Mouse (Mus musculus): ENCODE data around the gene Tm4sf5. TPM values are rescaled to one million over a fixed set of nuclear protein-coding genes. Genes with fewer than 3 reads are reported as not detected.
"Not testable (repeated sequence)": the region's sequence is repeated elsewhere in the genome, so short reads cannot be mapped to it uniquely, and the experiment has no call there.

Gene Tm4sf5
- total and polyA plus RNA-seq, 3 experiments, result 5.5 to 24.5 (median 11.7) TPM

DNA sequence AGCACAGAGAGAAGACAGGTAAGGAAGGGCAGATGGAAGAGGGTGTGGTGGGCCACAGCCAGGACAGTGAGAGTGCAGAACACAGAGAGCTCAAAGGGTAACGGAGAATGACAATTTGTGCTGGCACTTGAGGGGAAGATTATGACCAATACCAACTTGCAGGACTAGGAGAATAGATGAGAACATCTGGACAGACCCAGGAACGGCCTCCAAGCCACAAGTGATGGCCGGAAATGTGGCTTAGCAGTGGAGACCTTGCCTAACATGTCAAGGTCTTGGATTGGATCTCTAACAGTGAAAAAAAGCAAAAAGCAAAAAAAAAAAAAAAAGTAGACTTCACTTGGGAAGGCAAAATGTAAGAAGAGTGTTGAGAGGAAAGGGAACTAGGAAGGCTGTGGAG is 35.3 kb upstream of the Tm4sf5 start:
- Histone ChIP-seq H3K4me1 (ENCODE audit: control insufficient read depth in 1 of 2, insufficient read depth in 2 of 2) (peaks cover 0 to 14% of the 10 kb centered on the region in 2 experiments; a peak in 2 of 4 replicates), H3K27me3 (replicated peaks) (no peaks in the 10 kb centered on the region), H3K9me3 (replicated peaks; ENCODE audit: low read length) (no peaks in the 10 kb centered on the region), H3K4me2 (ENCODE audit: insufficient read depth, low read depth, poor library complexity, severe bottlenecking) (no peak overlapping the region), H3K36me3 (replicated peaks in 1 of 2; ENCODE audit: control insufficient read depth in 1 of 2, insufficient read depth in 1 of 2, low read length in 1 of 2) (no peaks in the 10 kb centered on the region), H3K27ac (ENCODE audit: insufficient read depth, low read depth) (no peak overlapping the region), H3K4me3 (replicated peaks in 1 of 3; ENCODE audit: low read depth in 2 of 3, low read length in 2 of 3, poor library complexity in 1 of 3) (no peak overlapping the region), H3K79me2 (replicated peaks; ENCODE audit: control insufficient read depth, extremely low read depth, insufficient read depth, poor library complexity, severe bottlenecking) (no peaks in the 10 kb centered on the region), H3K9ac (ENCODE audit: insufficient read depth, low read depth) (no peak overlapping the region)
- dilution Hi-C loops (cut with MboI; ENCODE audit: extremely low pct_ligation_motif_present, extremely low pct_unique_long_range_greater_than_20kb, low sequenced_read_pairs), result no loop called here
- TF ChIP-seq JUN (IDR thresholded peaks at IDR 0.05; ENCODE audit: insufficient read depth, low read depth, low read length) (no peak), CTCF (conservative IDR thresholded peaks at IDR 0.05 in 1 of 2, IDR thresholded peaks at IDR 0.05 in 1 of 2; ENCODE audit: low read depth in 2 of 2, low read length in 2 of 2) (no peak), POLR2AphosphoS2 (IDR thresholded peaks at IDR 0.05; ENCODE audit: low read depth, low read length) (no peak), SMC3 (IDR thresholded peaks at IDR 0.05; ENCODE audit: low read depth, low read length) (no peak), PAX5 (IDR thresholded peaks at IDR 0.05; ENCODE audit: low read length) (no peak), MEF2A (IDR thresholded peaks at IDR 0.05; ENCODE audit: borderline replicate concordance, low read depth, low read length) (no peak), KAT2A (IDR thresholded peaks at IDR 0.05; ENCODE audit: insufficient replicate concordance, low read length) (no peak), USF1 (IDR thresholded peaks at IDR 0.05; ENCODE audit: low read depth, low read length) (no peak), E2F4 (IDR thresholded peaks at IDR 0.05; ENCODE audit: insufficient replicate concordance, low read depth, low read length) (no peak), ZMIZ1 (IDR thresholded peaks at IDR 0.05; ENCODE audit: low read depth, low read length) (no peak), GABPA (IDR thresholded peaks at IDR 0.05; ENCODE audit: insufficient replicate concordance, low read depth, low read length) (no peak), BHLHE40 (IDR thresholded peaks at IDR 0.05; ENCODE audit: low read depth, low read length) (no peak), CHD1 (IDR thresholded peaks at IDR 0.05; ENCODE audit: low read depth, low read length) (no peak), RCOR1 (conservative IDR thresholded peaks at IDR 0.05; ENCODE audit: low read depth, low read length) (no peak), UBTF (IDR thresholded peaks at IDR 0.05; ENCODE audit: low read depth, low read length) (no peak), ZNF384 (IDR thresholded peaks at IDR 0.05; ENCODE audit: low read depth, low read length) (no peak), TCF12 (IDR thresholded peaks at IDR 0.05; ENCODE audit: low read depth, low read length) (no peak), EP300 (IDR thresholded peaks at IDR 0.05; ENCODE audit: low read length) (no peak), NELFE (IDR thresholded peaks at IDR 0.05; ENCODE audit: low read depth, low read length) (no peak)
- in situ Hi-C loops (cut with MboI; ENCODE audit: low pct_ligation_motif_present, low pct_unique_long_range_greater_than_20kb, low sequenced_read_pairs), result no loop called here
- no peak for DNase-seq (ENCODE audit: extremely low read depth)

DNA sequence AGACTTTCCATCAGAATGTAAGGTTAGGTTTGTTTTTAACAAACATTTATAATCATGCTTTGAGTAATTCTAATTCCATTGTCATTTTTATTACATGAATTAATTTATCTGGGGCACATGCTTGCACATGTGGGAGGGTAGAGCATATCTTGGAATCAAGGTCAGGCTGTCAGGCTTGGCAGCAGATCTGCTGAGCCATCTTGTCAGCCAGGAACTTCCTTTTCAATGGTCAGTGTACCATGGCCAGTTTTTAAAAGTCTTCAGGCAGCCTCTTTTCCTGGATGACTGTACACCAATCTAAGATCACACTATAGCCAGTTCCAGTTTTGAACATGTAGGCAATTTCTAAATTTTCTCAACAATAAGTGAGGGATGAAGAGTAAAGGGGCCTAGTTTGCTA is 32.3 kb upstream of the Tm4sf5 start:
- no peaks in the 10 kb centered on the region for H3K36me3 ChIP-seq (replicated peaks in 1 of 2; ENCODE audit: control insufficient read depth in 1 of 2, insufficient read depth in 1 of 2, low read length in 1 of 2)
- no peaks in the 10 kb centered on the region for H3K27me3 ChIP-seq (replicated peaks)
- no peak overlapping the region for H3K9ac ChIP-seq (ENCODE audit: insufficient read depth, low read depth)
- in situ Hi-C loops (cut with MboI; ENCODE audit: low pct_ligation_motif_present, low pct_unique_long_range_greater_than_20kb, low sequenced_read_pairs), result no loop called here
- no peak overlapping the region for H3K27ac ChIP-seq (ENCODE audit: insufficient read depth, low read depth)
- H3K4me1 ChIP-seq (ENCODE audit: control insufficient read depth in 1 of 2, insufficient read depth in 2 of 2), result peaks cover 0 to 24% of the 10 kb centered on the region in 2 experiments; a peak in 2 of 4 replicates
- no peaks in the 10 kb centered on the region for H3K9me3 ChIP-seq (replicated peaks; ENCODE audit: low read length)
- TF ChIP-seq EP300 (IDR thresholded peaks at IDR 0.05; ENCODE audit: low read length) (no peak), HCFC1 (IDR thresholded peaks at IDR 0.05; ENCODE audit: low read depth, low read length) (no peak), RAD21 (IDR thresholded peaks at IDR 0.05; ENCODE audit: low read depth, low read length) (no peak), GABPA (IDR thresholded peaks at IDR 0.05; ENCODE audit: insufficient replicate concordance, low read depth, low read length) (no peak), RCOR1 (conservative IDR thresholded peaks at IDR 0.05; ENCODE audit: low read depth, low read length) (no peak), ZNF384 (IDR thresholded peaks at IDR 0.05; ENCODE audit: low read depth, low read length) (no peak), TBP (conservative IDR thresholded peaks at IDR 0.05; ENCODE audit: low read depth, low read length) (no peak)
- DNase-seq (ENCODE audit: extremely low read depth), result no peak
- H3K4me2 ChIP-seq (ENCODE audit: insufficient read depth, low read depth, poor library complexity, severe bottlenecking), result no peak overlapping the region
- dilution Hi-C loops (cut with MboI; ENCODE audit: extremely low pct_ligation_motif_present, extremely low pct_unique_long_range_greater_than_20kb, low sequenced_read_pairs), result no loop called here
- no peak overlapping the region for H3K4me3 ChIP-seq (replicated peaks in 1 of 3; ENCODE audit: low read depth in 2 of 3, low read length in 2 of 3, poor library complexity in 1 of 3)
- H3K79me2 ChIP-seq (replicated peaks; ENCODE audit: control insufficient read depth, extremely low read depth, insufficient read depth, poor library complexity, severe bottlenecking), result no peaks in the 10 kb centered on the region

DNA sequence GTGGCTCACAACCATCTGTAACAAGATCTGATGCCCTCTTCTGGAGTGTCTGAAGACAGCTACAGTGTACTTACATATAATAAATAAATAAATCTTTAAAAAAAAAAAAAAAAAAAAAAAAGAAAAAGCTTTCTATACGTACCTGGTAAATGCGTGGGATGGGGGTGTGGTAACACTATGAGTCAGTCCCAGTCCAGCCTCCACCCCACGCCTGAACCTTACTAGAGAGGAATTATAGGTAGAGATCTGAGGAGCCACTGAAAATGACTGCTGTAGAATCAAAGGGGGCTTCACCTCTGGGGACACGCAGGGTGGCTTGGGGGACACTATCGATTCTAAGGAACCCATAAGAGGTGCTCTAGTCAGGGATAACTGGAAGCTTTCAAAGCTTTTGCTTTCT is 31.8 kb upstream of the Tm4sf5 start:
- H3K79me2 ChIP-seq (replicated peaks; ENCODE audit: control insufficient read depth, extremely low read depth, insufficient read depth, poor library complexity, severe bottlenecking); H3K27me3 ChIP-seq (replicated peaks); H3K4me3 ChIP-seq (replicated peaks in 1 of 3; ENCODE audit: low read depth in 2 of 3, low read length in 2 of 3, poor library complexity in 1 of 3); H3K9ac ChIP-seq (ENCODE audit: insufficient read depth, low read depth); DNase-seq (ENCODE audit: extremely low read depth); H3K4me2 ChIP-seq (ENCODE audit: insufficient read depth, low read depth, poor library complexity, severe bottlenecking); dilution Hi-C loops (cut with MboI; ENCODE audit: extremely low pct_ligation_motif_present, extremely low pct_unique_long_range_greater_than_20kb, low sequenced_read_pairs); in situ Hi-C loops (cut with MboI; ENCODE audit: low pct_ligation_motif_present, low pct_unique_long_range_greater_than_20kb, low sequenced_read_pairs); H3K27ac ChIP-seq (ENCODE audit: insufficient read depth, low read depth); H3K36me3 ChIP-seq (replicated peaks in 1 of 2; ENCODE audit: control insufficient read depth in 1 of 2, insufficient read depth in 1 of 2, low read length in 1 of 2); H3K9me3 ChIP-seq (replicated peaks; ENCODE audit: low read length): not testable (repeated sequence)
- H3K4me1 ChIP-seq (ENCODE audit: control insufficient read depth in 1 of 2, insufficient read depth in 2 of 2), result peaks cover 0 to 20% of the 10 kb centered on the region in 2 experiments; a peak in 2 of 4 replicates
